Mouse (Mus musculus) layer of hippocampus, adult 9-11 months (tissue): ENCODE results near the gene Crebrf.

Experiments
- DNase-seq: peaks from one replicate; pipeline ENCODE4 v3.0.0; 2022

Gene Crebrf

GRCm38 (mm10) chr17:26705463-26706359 lies 9.7 kb upstream of the Crebrf start:
- no peak for DNase-seq

- DNase-seq = no peak
Measured at GRCm38 (mm10) chr17:26707066-26707465, 8.4 kb upstream of the Crebrf start.

- DNase-seq = no peak
Measured at GRCm38 (mm10) chr17:26708499-26708898, 7.0 kb upstream of the Crebrf start.

GRCm38 (mm10) chr17:26708993-26709590 lies 6.4 kb upstream of the Crebrf start:
- no peak for DNase-seq

GRCm38 (mm10) chr17:26710049-26710448 lies 5.4 kb upstream of the Crebrf start:
- no peak for DNase-seq

GRCm38 (mm10) chr17:26715916-26716717 lies 667 bp downstream of the Crebrf start:
- peak; percentile 97 for DNase-seq

GRCm38 (mm10) chr17:26717868-26718267 lies 2.4 kb downstream of the Crebrf start:
- DNase-seq = no peak

GRCm38 (mm10) chr17:26719405-26719804 lies 4.0 kb downstream of the Crebrf start:
- no peak for DNase-seq

- DNase-seq = no peak
Measured at GRCm38 (mm10) chr17:26721802-26722201, 6.4 kb downstream of the Crebrf start.

GRCm38 (mm10) chr17:26724790-26725189 lies 9.3 kb downstream of the Crebrf start:
- no peak for DNase-seq

- DNase-seq = no peak
Measured at GRCm38 (mm10) chr17:26726674-26727073, 11.2 kb downstream of the Crebrf start.

GRCm38 (mm10) chr17:26727110-26727755 lies 11.8 kb downstream of the Crebrf start:
- DNase-seq = no peak

- DNase-seq = no peak
Measured at GRCm38 (mm10) chr17:26742581-26742980, 27.1 kb downstream of the Crebrf start.

GRCm38 (mm10) chr17:26743294-26743693 lies 27.8 kb downstream of the Crebrf start:
- no peak for DNase-seq

- no peak for DNase-seq
Measured at GRCm38 (mm10) chr17:26749975-26750374, 34.5 kb downstream of the Crebrf start.

GRCm38 (mm10) chr17:26752297-26752696 lies 36.8 kb downstream of the Crebrf start:
- no peak for DNase-seq

- no peak for DNase-seq
Measured at GRCm38 (mm10) chr17:26753476-26753875, 38.0 kb downstream of the Crebrf start.

GRCm38 (mm10) chr17:26767100-26767753 lies 51.8 kb downstream of the Crebrf start:
- no peak for DNase-seq

GRCm38 (mm10) chr17:26767754-26768124 lies 52.3 kb downstream of the Crebrf start:
- DNase-seq = no peak

- DNase-seq = no peak
Measured at GRCm38 (mm10) chr17:26776211-26776610, 60.8 kb downstream of the Crebrf start.

GRCm38 (mm10) chr17:26778001-26778400 lies 62.6 kb downstream of the Crebrf start:
- no peak for DNase-seq

- DNase-seq = no peak
Measured at GRCm38 (mm10) chr17:26778430-26779100, 63.1 kb downstream of the Crebrf start.
